Mouse (Mus musculus): ENCODE results near the gene Slc6a6.

GRCm38 (mm10) chr6:91712855-91713331 lies 29.0 kb downstream of the Slc6a6 start:
- TF ChIP-seq CTCF (IDR thresholded peaks at IDR 0.05; ENCODE audit: low read depth, low read length) (no peak), POLR2A (IDR thresholded peaks at IDR 0.05; ENCODE audit: insufficient read depth, low read length) (no peak)
